Mouse (Mus musculus): ENCODE results near the gene Rexo5. TPM values are rescaled to one million over a fixed set of nuclear protein-coding genes. Genes with fewer than 3 reads are reported as not detected.

Gene Rexo5
- total RNA-seq, 2 experiments from 2014 or later, result 3.6 to 4.6 TPM

GRCm38 (mm10) chr7:119881229-119881628 is 87.4 kb downstream of the Rexo5 start:
- no peak for DNase-seq (ENCODE audit: low spot score in 2 of 2)

- no peak for DNase-seq (ENCODE audit: low spot score in 2 of 2)
These were observed 94.1 kb downstream of the Rexo5 start for GRCm38 (mm10) chr7:119887887-119888286.

GRCm38 (mm10) chr7:119892198-119892597 is 98.4 kb downstream of the Rexo5 start:
- no peak for DNase-seq (ENCODE audit: low spot score in 2 of 2)

GRCm38 (mm10) chr7:119892742-119893141 is 98.9 kb downstream of the Rexo5 start:
- no peak for DNase-seq (ENCODE audit: low spot score in 2 of 2)

GRCm38 (mm10) chr7:119894818-119895544 is 101.2 kb downstream of the Rexo5 start:
- peak in 1 of 2 experiments; percentile 9 for DNase-seq (ENCODE audit: low spot score in 2 of 2)

DNA sequence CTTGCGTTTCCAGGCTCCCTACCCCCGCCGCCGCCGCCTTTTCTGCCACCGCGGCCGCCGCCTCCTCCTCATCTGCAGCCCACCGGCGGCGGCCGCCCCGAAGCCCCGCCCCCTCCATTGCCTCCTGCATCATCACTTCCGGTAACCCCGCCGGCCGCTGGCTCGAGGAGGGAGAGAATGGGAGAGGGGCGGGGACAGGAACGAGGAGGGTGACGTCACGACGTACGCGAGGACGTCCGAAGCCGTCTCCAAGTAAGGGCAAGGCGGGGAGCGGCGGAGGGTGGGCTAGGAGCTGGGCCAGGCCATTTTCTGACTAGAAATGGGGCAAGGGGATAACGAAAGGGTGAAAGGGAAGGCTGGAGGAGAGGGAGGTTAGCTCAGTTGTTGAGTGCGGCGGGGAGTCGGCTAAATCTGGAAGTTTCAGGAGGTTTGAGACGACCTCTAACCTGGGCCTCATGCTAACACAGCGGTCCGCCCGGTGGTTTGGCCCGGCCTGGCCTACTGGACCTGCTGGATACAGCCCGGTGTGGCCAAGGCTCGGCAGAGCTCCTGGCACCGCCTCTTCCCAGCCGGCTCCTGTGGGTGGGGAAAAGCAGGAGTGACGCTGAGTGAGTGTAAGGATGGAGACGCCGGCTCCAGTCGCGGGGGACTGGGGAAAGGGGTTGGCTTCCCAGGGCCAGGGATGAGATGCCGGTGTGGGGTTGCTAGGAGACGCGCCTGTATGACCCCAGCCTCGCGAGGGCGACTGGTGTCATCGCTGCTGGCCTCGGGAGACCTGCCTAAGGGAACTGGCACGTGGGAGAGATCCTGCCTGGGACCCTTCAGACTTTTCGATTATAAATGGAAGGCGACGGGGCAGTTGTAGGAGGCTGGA is 102.1 kb downstream of the Rexo5 start, which contains the start of the genes Lyrm1 and Dcun1d3:
TSS of gene Lyrm1 (plus strand) at position 223 of the 874 bp plus-strand sequence.
TSS of gene Dcun1d3 (minus strand) at position 660 of the 874 bp plus-strand sequence.
- DNase-seq (ENCODE audit: low spot score in 2 of 2), result peak; percentile 97 to 98

GRCm38 (mm10) chr7:119897521-119898109 is 103.8 kb downstream of the Rexo5 start:
- DNase-seq (ENCODE audit: low spot score in 2 of 2), result no peak

DNA sequence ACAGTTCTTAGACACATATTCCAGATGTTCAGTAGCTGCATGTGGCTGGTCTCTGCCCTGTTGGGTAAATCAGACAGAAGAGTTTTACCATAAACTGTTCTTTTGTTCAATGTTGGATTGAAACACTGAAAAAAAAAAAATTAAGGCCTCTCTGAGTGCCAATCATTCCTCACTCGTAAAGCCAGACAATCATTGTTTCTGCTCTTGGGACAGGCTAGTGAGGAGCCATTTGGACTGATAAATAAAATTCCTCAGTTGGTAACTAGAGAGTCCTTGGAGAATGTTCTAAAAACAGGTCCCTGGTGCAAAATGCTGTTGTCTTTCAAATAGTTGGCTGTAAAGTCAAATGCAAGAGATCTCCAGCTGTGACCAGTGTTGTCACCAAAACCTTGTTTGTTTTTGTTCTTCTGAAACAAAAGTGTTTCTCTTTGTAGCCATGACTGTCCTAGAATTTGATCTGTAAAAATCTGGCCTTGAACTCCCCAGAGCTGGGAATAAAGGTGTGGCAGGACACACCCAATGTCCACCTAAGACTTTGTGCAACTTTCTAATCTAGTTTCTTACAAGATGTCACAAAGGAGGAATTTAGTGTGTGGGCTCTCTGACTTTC is 104.5 kb downstream of the Rexo5 start:
- no peak for DNase-seq (ENCODE audit: low spot score in 2 of 2)

Other genes starting within 250 kb of the Rexo5 start
- not detected for gene Acsm2, start 239.7 kb upstream of the Rexo5 start, total RNA-seq (2021)
- gene Acsm1, start 187.0 kb upstream of the Rexo5 start, total RNA-seq (2021), result not detected
- gene Acsm4, start 104.0 kb upstream of the Rexo5 start, total RNA-seq (2021), result not detected
- 10 to 100 TPM; 44.1 to 46.0 TPM for gene Thumpd1, start 73.2 kb upstream of the Rexo5 start, total RNA-seq (2021)
- gene Acsm3, start 33.1 kb upstream of the Rexo5 start, total RNA-seq (2021), result not detected
- gene Eri2, start 52 bp downstream of the Rexo5 start, total RNA-seq (2021), result 1 to 10 TPM; 7.1 to 9.6 TPM
- 1 to 10 TPM; 7.3 to 8.9 TPM for gene Lyrm1, start 101.9 kb downstream of the Rexo5 start, total RNA-seq (2021)
- 10 to 100 TPM; 23.3 to 24.0 TPM for gene Dcun1d3, start 102.3 kb downstream of the Rexo5 start, total RNA-seq (2021)